Mouse (Mus musculus) heart, adult 18-20 months (tissue): Measurements from ENCODE around the gene Clasrp. TPM values are rescaled to one million over a fixed set of nuclear protein-coding genes. Genes with fewer than 3 reads are reported as not detected.

ENCODE experiments used
- DNase-seq, 2 experiments: peaks; one replicate each; pipeline ENCODE4 v3.0.0; 2021 to 2022; ENCODE audit warnings: mixed read lengths in 1 of 2
- total RNA-seq, 2 experiments: library from RNA; stranded (reverse); gene quantifications; 2 replicates each; pipeline ENCODE4 v1.2.3; 2021

Clasrp gene
- total RNA-seq, 2 experiments from 2014 or later, result 10.5 to 15.6 TPM

GRCm38 (mm10) chr7:19562643-19563410 is 41.5 kb downstream of the Clasrp start, which contains the start of gene Ppp1r37:
Gene Ppp1r37 (minus strand): TSS chr7:19563076.
- DNase-seq, result peak; percentile 41 to 45

- peak; percentile 91 to 95 for DNase-seq
Measured at GRCm38 (mm10) chr7:19561765-19562642, 42.3 kb downstream of the Clasrp start.

- DNase-seq, result no peak
Measured at GRCm38 (mm10) chr7:19561431-19561764, 42.9 kb downstream of the Clasrp start.

GRCm38 (mm10) chr7:19560491-19561260 is 43.6 kb downstream of the Clasrp start:
- peak; percentile 30 to 33 for DNase-seq

- no peak for DNase-seq
Measured at GRCm38 (mm10) chr7:19558965-19559364, 45.3 kb downstream of the Clasrp start.

- DNase-seq, result peak; percentile 56 to 68
Measured at GRCm38 (mm10) chr7:19557982-19558900, 46.0 kb downstream of the Clasrp start.

- peak in 1 of 2 experiments; percentile 36 for DNase-seq
Measured at GRCm38 (mm10) chr7:19557086-19557485, 47.2 kb downstream of the Clasrp start.

GRCm38 (mm10) chr7:19554168-19554567 is 50.1 kb downstream of the Clasrp start:
- no peak for DNase-seq

- DNase-seq, result no peak
Measured at GRCm38 (mm10) chr7:19552443-19552842, 51.8 kb downstream of the Clasrp start.

GRCm38 (mm10) chr7:19551634-19552033 is 52.7 kb downstream of the Clasrp start:
- DNase-seq, result no peak

- no peak for DNase-seq
Measured at GRCm38 (mm10) chr7:19549394-19549793, 54.9 kb downstream of the Clasrp start.

- DNase-seq, result no peak
Measured at GRCm38 (mm10) chr7:19547344-19547969, 56.8 kb downstream of the Clasrp start.

- DNase-seq, result no peak
Measured at GRCm38 (mm10) chr7:19546007-19546406, 58.3 kb downstream of the Clasrp start.

- DNase-seq, result no peak
Measured at GRCm38 (mm10) chr7:19543584-19543983, 60.7 kb downstream of the Clasrp start.

GRCm38 (mm10) chr7:19542155-19542691 is 62.1 kb downstream of the Clasrp start:
- peak in 1 of 2 experiments; percentile 30 for DNase-seq

- DNase-seq, result no peak
Measured at GRCm38 (mm10) chr7:19541681-19542154, 62.6 kb downstream of the Clasrp start.

GRCm38 (mm10) chr7:19540771-19541566 is 63.3 kb downstream of the Clasrp start:
- DNase-seq, result no peak

GRCm38 (mm10) chr7:19534676-19535075 is 69.6 kb downstream of the Clasrp start:
- no peak for DNase-seq

- DNase-seq, result no peak
Measured at GRCm38 (mm10) chr7:19532240-19532639, 72.0 kb downstream of the Clasrp start.
